Mouse (Mus musculus) NIH3T3 (cell line): ENCODE data around the gene Gm2075.
"Not testable (repeated sequence)": the region's sequence is repeated elsewhere in the genome, so short reads cannot be mapped to it uniquely, and the experiment has no call there.

Source experiments
- DNase-seq: peaks from one replicate; pipeline ENCODE4 v3.0.0-alpha.2; 2012; ENCODE audit warnings: low read depth

Gm2075 gene

DNA sequence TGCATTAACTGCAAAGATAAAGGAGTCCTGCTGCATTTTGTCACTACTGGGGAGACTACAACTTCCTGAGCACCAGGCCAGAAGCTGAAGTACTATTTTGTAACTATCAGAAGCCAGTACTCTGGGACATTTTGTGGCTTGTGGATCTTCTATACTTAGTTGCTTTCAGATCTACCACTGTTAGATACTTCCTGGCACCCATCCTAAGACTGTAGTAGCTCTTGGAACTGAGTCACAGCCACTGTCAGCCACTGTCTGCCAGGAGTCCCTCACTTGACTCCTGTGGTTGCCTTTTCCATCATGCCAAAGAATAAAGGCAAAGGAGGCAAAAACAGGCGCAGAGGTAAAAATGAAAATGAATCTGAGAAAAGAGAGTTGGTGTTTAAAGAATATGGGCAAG is at the start of gene Gm2075:
TSS of gene Gm2075 (plus strand) at position 301 of the 400 bp plus-strand sequence.
- not testable (repeated sequence) for DNase-seq

DNA sequence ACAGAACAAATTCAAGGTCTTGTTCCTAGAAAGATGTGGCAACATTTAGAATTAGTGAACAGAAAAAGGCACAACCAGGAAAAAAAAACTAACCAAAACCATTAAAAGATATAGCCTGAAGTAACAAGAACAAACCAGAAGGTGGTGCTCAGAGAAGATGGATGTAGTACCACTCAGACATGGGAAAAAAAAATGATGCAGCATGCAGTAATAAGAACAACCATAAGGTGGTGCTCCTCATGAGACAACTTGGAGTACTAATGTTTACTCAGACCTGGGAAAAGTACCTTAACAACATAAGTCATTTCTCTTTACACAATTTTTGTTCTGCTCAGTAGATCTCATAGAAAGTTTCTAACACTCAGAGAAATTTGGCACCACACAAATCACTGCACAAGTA is 27.6 kb upstream of the Gm2075 start:
- not testable (repeated sequence) for DNase-seq

DNA sequence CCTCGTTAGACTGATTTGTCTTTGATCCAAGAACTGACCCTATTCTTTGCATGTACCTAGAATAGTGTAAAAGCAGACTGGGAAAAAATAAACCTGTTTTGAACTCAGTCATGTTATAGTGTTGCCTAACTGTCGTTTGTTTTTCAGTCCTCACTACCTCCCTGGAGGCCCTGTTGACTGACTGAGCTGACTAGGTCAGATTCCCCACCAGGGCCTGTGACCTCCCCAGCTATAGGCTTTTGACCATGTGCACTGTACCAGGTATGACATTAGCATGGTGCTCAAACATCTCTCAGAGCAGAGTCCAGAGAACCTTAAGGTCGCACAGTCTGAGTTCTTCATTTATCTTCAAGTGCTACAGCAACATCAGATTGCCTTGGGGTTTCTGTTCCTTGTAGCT is 7.5 kb upstream of the Gm2075 start:
- DNase-seq = not testable (repeated sequence)

DNA sequence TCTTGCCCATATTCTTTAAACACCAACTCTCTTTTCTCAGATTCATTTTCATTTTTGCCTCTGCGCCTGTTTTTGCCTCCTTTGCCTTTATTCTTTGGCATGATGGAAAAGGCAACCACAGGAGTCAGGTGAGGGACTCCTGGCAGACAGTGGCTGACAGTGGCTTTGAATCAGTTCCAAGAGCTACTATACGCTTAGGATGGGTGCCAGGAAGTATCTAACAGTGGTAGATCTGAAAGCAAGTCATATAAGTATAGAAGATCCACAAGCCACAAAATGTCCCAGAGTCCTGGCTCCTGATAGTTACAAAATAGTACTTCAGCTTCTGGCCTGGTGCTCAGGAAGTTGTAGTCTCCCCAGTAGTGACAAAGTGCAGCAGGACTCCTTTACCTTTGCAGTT is 7.0 kb downstream of the Gm2075 start, which contains the start of gene Gm6803:
TSS of gene Gm6803 (minus strand) at position 101 of the 400 bp plus-strand sequence.
- not testable (repeated sequence) for DNase-seq

DNA sequence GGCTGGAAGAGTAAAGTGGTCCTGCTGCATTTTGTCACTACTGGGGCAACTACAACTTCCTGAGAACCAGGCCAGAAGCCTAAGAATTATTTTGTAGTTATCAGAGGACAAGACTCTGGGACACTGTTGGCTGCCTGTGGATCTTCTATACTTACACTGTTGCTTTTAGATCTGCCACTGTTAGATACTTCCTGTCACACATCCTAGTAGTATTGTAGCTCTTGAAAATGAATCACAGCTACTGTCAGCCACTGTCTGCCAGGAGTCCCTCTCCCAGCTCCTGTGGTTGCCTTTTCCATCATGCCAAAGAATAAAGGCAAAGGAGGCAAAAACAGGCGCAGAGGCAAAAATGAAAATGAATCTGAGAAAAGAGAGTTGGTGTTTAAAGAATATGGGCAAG is 15.1 kb downstream of the Gm2075 start, which contains the start of gene Gm2056:
TSS of gene Gm2056 (plus strand) at position 301 of the 400 bp plus-strand sequence.
- DNase-seq = not testable (repeated sequence)

DNA sequence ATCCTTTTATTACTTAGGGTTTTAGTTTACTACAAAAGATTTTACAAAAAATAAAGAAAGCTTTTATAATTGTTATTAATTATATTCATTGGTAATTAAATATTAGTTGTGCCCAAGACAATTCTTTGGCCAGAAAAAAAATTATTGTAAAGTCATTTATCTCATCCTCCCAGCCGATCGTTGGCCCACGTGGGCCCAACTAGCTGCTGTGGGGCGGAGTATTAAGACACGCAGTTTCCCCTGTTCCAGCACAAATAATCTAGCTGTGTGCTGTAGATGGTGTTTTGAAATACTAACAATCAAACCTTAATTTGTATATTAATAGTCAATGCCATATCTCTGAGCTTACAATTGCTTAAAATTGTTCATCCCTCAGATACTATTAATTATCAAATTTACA is 20.6 kb downstream of the Gm2075 start:
- not testable (repeated sequence) for DNase-seq

GRCm38 (mm10) chr12:88039062-88039461 is 27.4 kb downstream of the Gm2075 start:
- not testable (repeated sequence) for DNase-seq

DNA sequence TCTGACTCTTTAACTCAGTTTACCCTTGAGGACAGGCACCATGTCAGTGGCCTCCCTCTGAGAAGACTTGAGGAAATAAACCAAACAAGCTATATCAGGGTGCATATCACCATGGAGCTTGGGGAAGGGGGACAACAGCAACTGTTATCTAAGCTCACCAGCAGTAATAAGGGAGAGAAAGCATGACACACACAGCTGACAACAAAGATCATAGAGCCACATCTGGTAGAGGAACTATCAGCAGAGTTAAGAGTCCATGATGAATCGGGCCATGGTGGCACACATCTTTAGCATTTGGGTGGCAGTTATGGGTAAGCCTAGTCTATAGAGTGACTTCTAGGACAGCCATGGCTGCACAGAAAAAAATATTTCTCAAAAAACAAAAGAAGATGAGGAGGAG is 28.1 kb downstream of the Gm2075 start:
- DNase-seq = not testable (repeated sequence)

DNA sequence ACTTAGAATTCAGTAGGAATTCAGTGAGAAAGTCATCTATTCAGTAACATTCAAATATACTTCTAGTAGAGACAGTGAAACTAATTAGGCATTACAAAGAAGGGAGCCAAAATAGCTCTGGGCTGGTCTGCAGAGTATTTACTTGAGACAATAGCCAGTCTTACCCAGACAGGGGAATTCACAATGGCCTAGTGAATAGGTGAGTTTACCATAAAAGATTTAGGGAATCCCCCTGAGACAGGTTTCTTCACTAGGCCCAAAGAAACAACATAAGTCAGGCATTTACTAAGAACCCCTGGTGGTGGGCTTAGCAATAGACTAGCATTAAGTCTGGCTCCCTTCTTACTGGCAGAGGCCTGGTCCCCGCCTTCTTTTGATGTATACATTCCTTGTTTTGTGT is 33.6 kb downstream of the Gm2075 start:
- DNase-seq = not testable (repeated sequence)
